Mouse (Mus musculus): ENCODE measurements around the gene Gjb1. TPM values are rescaled to one million over a fixed set of nuclear protein-coding genes. Genes with fewer than 3 reads are reported as not detected.

Gene Gjb1
- polyA plus RNA-seq, 1 experiment from 2014 or later = 1.2 TPM

DNA sequence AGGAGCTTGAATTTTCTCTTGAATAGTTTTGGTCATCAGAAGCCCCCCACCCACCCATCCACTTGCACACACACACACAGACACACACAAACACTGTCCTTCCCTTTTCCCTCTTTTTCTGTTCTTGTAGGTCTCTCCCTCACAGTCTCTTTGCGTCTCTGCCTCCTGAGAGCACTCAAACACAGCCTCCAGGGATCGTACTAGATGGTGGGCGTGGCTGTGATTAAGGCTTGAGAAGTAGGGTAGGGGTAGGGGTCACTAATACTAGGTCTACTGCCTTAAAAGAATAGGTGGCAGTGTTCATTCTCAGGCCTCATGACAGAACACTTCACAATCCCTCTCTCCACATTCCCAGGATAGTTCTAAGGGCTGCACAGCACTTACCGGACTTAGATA lies 44.5 kb downstream of the Gjb1 start, which contains the start of gene Zmym3:
TSS of gene Zmym3 (minus strand) at position 150 of the 396 bp plus-strand sequence.
- peaks cover 5% of the 10 kb centered on the region; the same call in 1 of the 2 replicates for H3K4me1 ChIP-seq (ENCODE audit: control insufficient read depth, insufficient read depth, low read length)
- H3K27ac ChIP-seq (ENCODE audit: low read length) = peak within 1 kb of the TSS; percentile 61; the same call in 1 of the 2 replicates
- H3K36me3 ChIP-seq (ENCODE audit: control insufficient read depth, insufficient read depth, low read length) = no peaks in the 10 kb centered on the region; the same call in 1 of the 2 replicates
- ATAC-seq (ENCODE audit: insufficient number of reproducible peaks, insufficient read depth, low FRiP score, low read depth) = no peak
- H3K27me3 ChIP-seq (ENCODE audit: control insufficient read depth, insufficient read depth, low read length) = no peaks in the 10 kb centered on the region
- H3K9me3 ChIP-seq (ENCODE audit: control insufficient read depth, low read depth, low read length) = no peaks in the 10 kb centered on the region
- peak within 1 kb of the TSS; percentile 48 for H3K4me3 ChIP-seq (ENCODE audit: low read depth, low read length)
- peak within 1 kb of the TSS; percentile 44 for H3K4me2 ChIP-seq (replicated peaks; ENCODE audit: low read depth, low read length)
- H3K9ac ChIP-seq (replicated peaks; ENCODE audit: low read depth, low read length) = peak within 1 kb of the TSS; percentile 46; the same call in 1 of the 2 replicates
- WGBS = 31% methylated on average over 4 of the region's 4 CpGs

DNA sequence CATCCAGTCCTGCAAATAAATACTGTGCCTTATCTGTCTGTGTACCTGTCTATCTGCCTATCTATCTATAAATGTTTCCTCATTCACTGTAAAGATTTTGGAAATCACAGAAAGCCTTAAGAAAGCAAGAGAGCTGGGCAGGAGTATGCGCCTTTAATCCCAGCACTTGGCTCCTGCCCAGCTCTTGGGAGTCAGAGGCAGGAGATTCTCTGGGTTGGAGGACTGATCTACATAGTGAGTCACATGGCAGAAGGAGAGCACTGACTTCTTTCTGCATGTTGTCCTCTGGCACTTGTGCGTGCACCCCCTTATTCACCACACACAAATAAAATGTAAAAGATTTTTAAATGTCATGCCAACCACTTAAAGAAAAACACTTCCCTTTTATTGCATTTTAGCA lies 47.3 kb downstream of the Gjb1 start:
- H3K4me1 ChIP-seq (ENCODE audit: control insufficient read depth, insufficient read depth, low read length) = peaks cover 1% of the 10 kb centered on the region; the same call in 1 of the 2 replicates
- ATAC-seq (ENCODE audit: insufficient number of reproducible peaks, insufficient read depth, low FRiP score, low read depth) = no peak
- H3K4me2 ChIP-seq (replicated peaks; ENCODE audit: low read depth, low read length) = no peak overlapping the region
- no peaks in the 10 kb centered on the region for H3K27me3 ChIP-seq (ENCODE audit: control insufficient read depth, insufficient read depth, low read length)
- WGBS = 86% methylated on average over 2 of the region's 2 CpGs
- H3K9me3 ChIP-seq (ENCODE audit: control insufficient read depth, low read depth, low read length) = no peaks in the 10 kb centered on the region
- H3K36me3 ChIP-seq (ENCODE audit: control insufficient read depth, insufficient read depth, low read length) = no peaks in the 10 kb centered on the region
- no peak overlapping the region for H3K27ac ChIP-seq (ENCODE audit: low read length)
- no peak overlapping the region for H3K9ac ChIP-seq (replicated peaks; ENCODE audit: low read depth, low read length)
- H3K4me3 ChIP-seq (ENCODE audit: low read depth, low read length) = no peak overlapping the region

DNA sequence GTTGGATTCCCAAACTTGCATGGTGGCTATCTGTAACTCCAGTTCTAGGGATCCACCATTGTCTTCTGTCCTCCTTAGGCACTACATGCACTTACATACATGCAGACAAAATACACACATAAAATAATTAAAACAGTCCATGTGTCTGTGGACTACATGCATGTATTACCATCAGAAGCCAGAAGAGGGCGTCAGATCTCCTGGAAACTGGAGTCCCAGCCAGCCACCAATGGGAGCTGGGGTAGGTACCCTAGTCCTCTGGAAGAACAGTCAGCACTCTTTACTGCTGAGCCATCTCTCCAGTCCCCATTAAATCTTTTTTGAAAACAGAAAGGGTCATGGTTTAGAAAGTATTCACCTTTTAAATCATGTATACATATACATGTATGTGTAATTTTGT lies 51.6 kb downstream of the Gjb1 start:
- H3K9me3 ChIP-seq (ENCODE audit: control insufficient read depth, low read depth, low read length) = no peaks in the 10 kb centered on the region
- H3K36me3 ChIP-seq (ENCODE audit: control insufficient read depth, insufficient read depth, low read length) = peaks cover 5% of the 10 kb centered on the region; the same call in 1 of the 2 replicates
- H3K27ac ChIP-seq (ENCODE audit: low read length) = no peak overlapping the region
- H3K9ac ChIP-seq (replicated peaks; ENCODE audit: low read depth, low read length) = no peak overlapping the region
- no peak overlapping the region for H3K4me2 ChIP-seq (replicated peaks; ENCODE audit: low read depth, low read length)
- no peak overlapping the region for H3K4me3 ChIP-seq (ENCODE audit: low read depth, low read length)
- no peaks in the 10 kb centered on the region for H3K4me1 ChIP-seq (ENCODE audit: control insufficient read depth, insufficient read depth, low read length)
- ATAC-seq (ENCODE audit: insufficient number of reproducible peaks, insufficient read depth, low FRiP score, low read depth) = no peak
- 4% methylated on average over 1 of the region's 1 CpGs for WGBS
- H3K27me3 ChIP-seq (ENCODE audit: control insufficient read depth, insufficient read depth, low read length) = no peaks in the 10 kb centered on the region

DNA sequence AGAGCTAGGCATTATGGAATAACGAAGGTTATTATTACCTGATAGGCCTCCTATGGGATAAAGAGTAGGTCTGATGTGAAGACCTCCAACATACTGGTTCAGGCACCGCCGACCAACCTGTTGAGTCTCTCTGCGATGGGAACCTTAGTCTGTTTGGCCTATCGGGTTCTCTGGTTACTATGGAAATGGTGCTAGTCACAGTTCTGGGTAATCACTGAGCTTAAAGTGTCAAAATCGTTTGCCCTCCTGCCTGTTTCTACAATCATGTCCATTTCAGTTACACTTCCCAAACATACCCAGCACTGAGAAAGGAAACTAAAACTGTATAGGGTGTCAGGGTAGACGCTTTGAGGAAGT lies 52.6 kb downstream of the Gjb1 start:
- no peaks in the 10 kb centered on the region for H3K9me3 ChIP-seq (ENCODE audit: control insufficient read depth, low read depth, low read length)
- no peak overlapping the region for H3K9ac ChIP-seq (replicated peaks; ENCODE audit: low read depth, low read length)
- peak overlapping the region; percentile 19 for H3K4me3 ChIP-seq (ENCODE audit: low read depth, low read length)
- H3K4me1 ChIP-seq (ENCODE audit: control insufficient read depth, insufficient read depth, low read length) = no peaks in the 10 kb centered on the region
- H3K27ac ChIP-seq (ENCODE audit: low read length) = peak overlapping the region; percentile 90
- H3K27me3 ChIP-seq (ENCODE audit: control insufficient read depth, insufficient read depth, low read length) = no peaks in the 10 kb centered on the region
- peaks cover 8% of the 10 kb centered on the region; the same call in 1 of the 2 replicates for H3K36me3 ChIP-seq (ENCODE audit: control insufficient read depth, insufficient read depth, low read length)
- 28% methylated on average over 7 of the region's 7 CpGs for WGBS
- H3K4me2 ChIP-seq (replicated peaks; ENCODE audit: low read depth, low read length) = peak overlapping the region; percentile 43
- ATAC-seq (ENCODE audit: insufficient number of reproducible peaks, insufficient read depth, low FRiP score, low read depth) = no peak

DNA sequence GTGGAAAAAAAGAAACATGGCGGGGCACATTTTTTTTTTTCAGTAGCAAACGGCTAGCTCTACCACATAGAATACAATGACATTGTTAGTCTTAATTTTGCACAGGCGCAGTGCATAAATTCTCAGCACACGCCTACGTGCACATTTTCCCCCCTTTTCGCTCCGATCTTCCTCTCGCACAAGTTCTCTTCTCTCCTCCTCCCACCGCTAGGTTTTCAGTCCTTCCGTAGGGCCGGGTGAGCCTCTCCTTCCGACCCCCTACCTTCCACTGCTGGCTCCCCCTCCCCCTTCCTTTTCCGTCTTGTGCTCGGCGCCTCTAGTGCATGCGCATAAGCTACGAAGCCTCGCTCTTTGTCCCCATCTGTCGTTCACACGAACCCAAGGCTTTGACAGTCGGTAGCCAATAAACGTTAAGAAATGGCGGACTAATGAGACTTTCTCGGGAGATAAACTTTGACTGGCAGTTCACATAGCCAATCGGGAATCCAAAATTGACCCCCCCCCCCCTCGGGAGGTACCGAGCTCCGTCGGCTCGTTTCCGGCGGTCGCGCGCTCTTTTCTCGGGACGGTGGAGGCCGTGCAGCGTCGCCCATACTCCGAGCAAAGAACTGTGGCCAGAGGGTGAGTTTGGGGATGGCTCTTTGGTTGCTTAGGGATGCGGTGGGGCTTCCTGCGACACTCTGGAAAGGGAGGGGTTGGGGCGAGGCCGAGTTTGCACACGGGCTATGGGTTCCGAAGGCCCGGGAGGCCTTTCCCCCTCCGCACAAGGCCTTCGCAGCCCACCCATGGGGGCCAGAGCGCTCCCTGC lies 53.2 kb downstream of the Gjb1 start, which contains the start of gene Nono:
TSS of gene Nono (plus strand) at position 177 of the 808 bp plus-strand sequence.
- Histone ChIP-seq H3K4me2 (replicated peaks; ENCODE audit: low read depth, low read length) (peak within 1 kb of the TSS; percentile 53), H3K36me3 (ENCODE audit: control insufficient read depth, insufficient read depth, low read length) (peaks cover 8% of the 10 kb centered on the region; the same call in 1 of the 2 replicates), H3K9me3 (ENCODE audit: control insufficient read depth, low read depth, low read length) (no peaks in the 10 kb centered on the region), H3K4me3 (ENCODE audit: low read depth, low read length) (peak within 1 kb of the TSS; percentile 56), H3K27ac (ENCODE audit: low read length) (peak within 1 kb of the TSS; percentile 97), H3K9ac (replicated peaks; ENCODE audit: low read depth, low read length) (peak within 1 kb of the TSS; percentile 71), H3K4me1 (ENCODE audit: control insufficient read depth, insufficient read depth, low read length) (no peaks in the 10 kb centered on the region), H3K27me3 (ENCODE audit: control insufficient read depth, insufficient read depth, low read length) (no peaks in the 10 kb centered on the region)
- 24% methylated on average over 49 of the region's 51 CpGs for WGBS
- peak; percentile 96 for ATAC-seq (ENCODE audit: insufficient number of reproducible peaks, insufficient read depth, low FRiP score, low read depth)

DNA sequence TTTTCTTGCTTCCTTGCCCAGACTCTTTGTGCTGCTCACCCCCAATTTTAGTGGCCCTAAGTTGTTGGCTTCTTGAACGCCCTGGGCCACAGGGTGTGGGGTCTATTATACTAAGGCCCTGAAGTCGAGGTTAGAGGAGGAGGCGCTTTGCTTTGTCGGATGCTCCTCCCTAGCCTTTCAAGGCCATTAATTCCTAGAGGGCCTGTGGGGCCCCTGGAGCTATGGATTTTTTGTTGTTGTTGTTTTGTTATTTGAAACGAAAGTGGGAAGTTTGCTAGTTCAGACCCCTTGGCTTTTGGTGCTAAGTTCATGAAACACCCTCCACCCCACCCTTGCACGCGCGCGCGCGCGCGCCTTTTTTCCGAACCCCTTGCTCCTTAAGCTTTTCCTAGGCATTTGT lies 53.8 kb downstream of the Gjb1 start:
- Histone ChIP-seq H3K9ac (replicated peaks; ENCODE audit: low read depth, low read length) (peak overlapping the region; percentile 71), H3K4me1 (ENCODE audit: control insufficient read depth, insufficient read depth, low read length) (no peaks in the 10 kb centered on the region), H3K27me3 (ENCODE audit: control insufficient read depth, insufficient read depth, low read length) (no peaks in the 10 kb centered on the region), H3K27ac (ENCODE audit: low read length) (peak overlapping the region; percentile 97), H3K4me2 (replicated peaks; ENCODE audit: low read depth, low read length) (peak overlapping the region; percentile 53), H3K36me3 (ENCODE audit: control insufficient read depth, insufficient read depth, low read length) (peaks cover 8% of the 10 kb centered on the region; the same call in 1 of the 2 replicates), H3K4me3 (ENCODE audit: low read depth, low read length) (peak overlapping the region; percentile 56), H3K9me3 (ENCODE audit: control insufficient read depth, low read depth, low read length) (no peaks in the 10 kb centered on the region)
- 17% methylated on average over 14 of the region's 14 CpGs for WGBS
- ATAC-seq (ENCODE audit: insufficient number of reproducible peaks, insufficient read depth, low FRiP score, low read depth) = 0 out of 2 replicates have a peak, but pooled peaks have one; percentile 35

Other genes with a start within 250 kb of the Gjb1 start
- gene Snx12, start 153.8 kb upstream of the Gjb1 start, polyA plus RNA-seq (2014; fragmentation: Nextera tagmentation; extraction: Ambion mirVana) = 50.1 and 56.2 TPM in 2 replicates
- gene Foxo4, start 121.8 kb upstream of the Gjb1 start, polyA plus RNA-seq (2014; fragmentation: Nextera tagmentation; extraction: Ambion mirVana) = 2.2 and 2.5 TPM in 2 replicates
- not detected in 2 replicates for gene Gm614, start 112.4 kb upstream of the Gjb1 start, polyA plus RNA-seq (2014; fragmentation: Nextera tagmentation; extraction: Ambion mirVana)
- 8.8 and 11.1 TPM in 2 replicates for gene Il2rg, start 108.1 kb upstream of the Gjb1 start, polyA plus RNA-seq (2014; fragmentation: Nextera tagmentation; extraction: Ambion mirVana)
- gene Gm20489, start 107.4 kb upstream of the Gjb1 start, polyA plus RNA-seq (2014; fragmentation: Nextera tagmentation; extraction: Ambion mirVana) = not detected in 2 replicates
- gene Med12, start 102.3 kb upstream of the Gjb1 start, polyA plus RNA-seq (2014; fragmentation: Nextera tagmentation; extraction: Ambion mirVana) = 42.9 and 46.8 TPM in 2 replicates
- gene Nlgn3, start 77.2 kb upstream of the Gjb1 start, polyA plus RNA-seq (2014; fragmentation: Nextera tagmentation; extraction: Ambion mirVana) = 10.4 and 10.5 TPM in 2 replicates
- 28.0 and 30.4 TPM in 2 replicates for gene Zmym3, start 44.5 kb downstream of the Gjb1 start, polyA plus RNA-seq (2014; fragmentation: Nextera tagmentation; extraction: Ambion mirVana)
- gene Nono, start 52.9 kb downstream of the Gjb1 start, polyA plus RNA-seq (2014; fragmentation: Nextera tagmentation; extraction: Ambion mirVana) = 358 and 366 TPM in 2 replicates
- gene Itgb1bp2, start 72.7 kb downstream of the Gjb1 start, polyA plus RNA-seq (2014; fragmentation: Nextera tagmentation; extraction: Ambion mirVana) = 2.0 and 2.5 TPM in 2 replicates
- 19.7 and 20.5 TPM in 2 replicates for gene Taf1, start 156.4 kb downstream of the Gjb1 start, polyA plus RNA-seq (2014; fragmentation: Nextera tagmentation; extraction: Ambion mirVana)